Mouse (Mus musculus) kidney, postnatal 0 days (tissue): ENCODE results near the gene Hspa1l. TPM values are rescaled to one million over a fixed set of nuclear protein-coding genes. Genes with fewer than 3 reads are reported as not detected.
"Not testable (repeated sequence)": the region's sequence is repeated elsewhere in the genome, so short reads cannot be mapped to it uniquely, and the experiment has no call there.

Source experiments
- ATAC-seq: fragments of 200-750 bp; cut with Nextera tagmentation; replicated peaks from 2 replicates; pipeline ENCODE4 v1.8.0; 2017; ENCODE audit warnings: low read depth, moderate number of reproducible peaks, moderate TSS enrichment, moderate library complexity; ENCODE audit not compliant: low FRiP score
- DNase-seq: peaks from one replicate; pipeline ENCODE4 v3.0.0-alpha.2; 2016; ENCODE audit warnings: low spot score
- H3K27ac ChIP-seq: fragments of 300-500 bp; sonication (generic); 2 replicates; pipeline ENCODE4 v1.5.1; 2014; ENCODE audit warnings: mild to moderate bottlenecking
- H3K27me3 ChIP-seq: fragments of 300-500 bp; sonication (generic); 2 replicates; pipeline ENCODE4 v1.6.1; 2014; ENCODE audit warnings: low read length, mixed read lengths; ENCODE audit not compliant: insufficient read depth
- H3K36me3 ChIP-seq: fragments of 300-500 bp; sonication (generic); 2 replicates; pipeline ENCODE4 v1.6.1; 2014; ENCODE audit warnings: low read length, mixed read lengths; ENCODE audit not compliant: insufficient read depth
- H3K4me1 ChIP-seq: fragments of 300-500 bp; sonication (generic); replicated peaks from 2 replicates; pipeline ENCODE4 v1.6.1; 2014; ENCODE audit warnings: antibody characterized with exemption, low read length, mixed read lengths; ENCODE audit not compliant: insufficient read depth
- H3K4me2 ChIP-seq: fragments of 300-500 bp; sonication (generic); 2 replicates; pipeline ENCODE4 v1.6.1; 2014; ENCODE audit warnings: mild to moderate bottlenecking, low read length, moderate library complexity, mixed read lengths
- H3K4me3 ChIP-seq: fragments of 300-500 bp; sonication (generic); replicated peaks from 2 replicates; pipeline ENCODE4 v1.5.1; 2014; ENCODE audit warnings: low read depth, low read length
- H3K9ac ChIP-seq: fragments of 300-500 bp; sonication (generic); 2 replicates; pipeline ENCODE4 v1.6.1; 2014; ENCODE audit warnings: low read depth, low read length
- H3K9me3 ChIP-seq: fragments of 300-500 bp; sonication (generic); replicated peaks from 2 replicates; pipeline ENCODE4 v1.6.1; 2016; ENCODE audit warnings: low read length, inconsistent platforms, mixed read lengths
- CTCF ChIP-seq: IDR thresholded peaks from 2 replicates; pipeline ENCODE4 v1.5.1; 2016; ENCODE audit warnings: antibody characterized with exemption, low read depth, mild to moderate bottlenecking, moderate library complexity
- WGBS: fragments of 180-500 bp; shearing (Covaris S2); extraction: QIAGEN DNeasy Blood & Tissue Kit; methylation state at CpG from one replicate; pipeline ENCODE4 v1.1.7; 2014; 5-methylcytosine and 5-hydroxymethylcytosine counted together
- polyA plus RNA-seq: library from polyadenylated mRNA; unstranded; fragments of >200 nt; fragmentation: Nextera tagmentation; extraction: Ambion mirVana; gene quantifications from 2 replicates; pipeline ENCODE4 v1.2.1, GENCODE M21; 2015

Hspa1l gene
- polyA plus RNA-seq, 1 experiment from 2014 or later: 0.72 TPM

- Histone ChIP-seq H3K9me3 (no peaks in the 10 kb centered on the region), H3K27me3 (no peaks in the 10 kb centered on the region), H3K4me3 (no peak overlapping the region), H3K36me3 (no peaks in the 10 kb centered on the region), H3K4me1 (no peaks in the 10 kb centered on the region), H3K4me2 (no peak overlapping the region), H3K27ac (no peak overlapping the region), H3K9ac (no peak overlapping the region)
- ATAC-seq (no peak), DNase-seq (no peak)
- no peak for TF ChIP-seq CTCF
- whole genome bisulfite sequencing: 82% methylated on average over 4 of the region's 4 CpGs
Measured at GRCm38 (mm10) chr17:34943128-34943815, 29.2 kb upstream of the Hspa1l start.

- H3K4me3 ChIP-seq: no peak overlapping the region
- no peak for TF ChIP-seq CTCF
- H3K9ac ChIP-seq: no peak overlapping the region
- no peaks in the 10 kb centered on the region for H3K36me3 ChIP-seq
- no peaks in the 10 kb centered on the region for H3K9me3 ChIP-seq
- no peak overlapping the region for H3K4me2 ChIP-seq
- H3K27me3 ChIP-seq: no peaks in the 10 kb centered on the region
- no peak for DNase-seq
- no peak overlapping the region for H3K27ac ChIP-seq
- ATAC-seq: no peak
- no peaks in the 10 kb centered on the region for H3K4me1 ChIP-seq
Measured at GRCm38 (mm10) chr17:34944362-34944761, 28.1 kb upstream of the Hspa1l start.

GRCm38 (mm10) chr17:34946486-34947140, 25.9 kb upstream of the Hspa1l start:
- H3K36me3 ChIP-seq: peaks cover 14% of the 10 kb centered on the region
- no peak overlapping the region for H3K27ac ChIP-seq
- DNase-seq: no peak
- 0 out of 2 replicates have a peak, but pooled peaks cover 4% of the 10 kb centered on the region for H3K4me1 ChIP-seq
- no peaks in the 10 kb centered on the region for H3K9me3 ChIP-seq
- H3K4me3 ChIP-seq: no peak overlapping the region
- no peak for TF ChIP-seq CTCF
- no peak for ATAC-seq
- 69% methylated on average over 5 of the region's 5 CpGs for WGBS
- no peak overlapping the region for H3K9ac ChIP-seq
- H3K4me2 ChIP-seq: no peak overlapping the region
- H3K27me3 ChIP-seq: no peaks in the 10 kb centered on the region

GRCm38 (mm10) chr17:34947606-34948005, 24.9 kb upstream of the Hspa1l start:
- Histone ChIP-seq H3K9ac (no peak overlapping the region), H3K36me3 (peaks cover 14% of the 10 kb centered on the region), H3K4me2 (no peak overlapping the region), H3K9me3 (no peaks in the 10 kb centered on the region), H3K4me1 (0 out of 2 replicates have a peak, but pooled peaks cover 4% of the 10 kb centered on the region), H3K27ac (no peak overlapping the region), H3K27me3 (no peaks in the 10 kb centered on the region), H3K4me3 (no peak overlapping the region)
- TF ChIP-seq CTCF: peak; percentile 73
- DNase-seq (peak; percentile 79), ATAC-seq (no peak)
- WGBS: 17% methylated on average over 8 of the region's 8 CpGs

GRCm38 (mm10) chr17:34948721-34949552, 23.6 kb upstream of the Hspa1l start:
- not testable (repeated sequence) for H3K4me2 ChIP-seq, H3K9me3 ChIP-seq, H3K9ac ChIP-seq, H3K4me3 ChIP-seq, H3K4me1 ChIP-seq, ATAC-seq, DNase-seq, H3K27me3 ChIP-seq
- WGBS: 57% methylated on average over 9 of the region's 9 CpGs
- H3K36me3 ChIP-seq: peaks cover 14% of the 10 kb centered on the region
- 0 out of 2 replicates have a peak, but pooled peaks have one; percentile 21 for TF ChIP-seq CTCF
- peak overlapping the region; percentile 25; the same call in 1 of the 2 replicates for H3K27ac ChIP-seq

GRCm38 (mm10) chr17:34949553-34949969, 22.9 kb upstream of the Hspa1l start:
- Histone ChIP-seq H3K27ac (0 out of 2 replicates have a peak overlapping the region, but pooled peaks have one; percentile 1), H3K9me3 (no peaks in the 10 kb centered on the region), H3K9ac (no peak overlapping the region), H3K36me3 (peaks cover 14% of the 10 kb centered on the region), H3K4me2 (no peak overlapping the region), H3K4me3 (no peak overlapping the region), H3K4me1 (0 out of 2 replicates have a peak, but pooled peaks cover 4% of the 10 kb centered on the region), H3K27me3 (no peaks in the 10 kb centered on the region)
- WGBS: 50% methylated on average over 4 of the region's 4 CpGs
- DNase-seq (no peak), ATAC-seq (no peak)
- TF ChIP-seq CTCF: no peak
